Mouse (Mus musculus) gastrocnemius, adult 8-10 months (tissue): ENCODE measurements around the gene Otoa. TPM values are rescaled to one million over a fixed set of nuclear protein-coding genes. Genes with fewer than 3 reads are reported as not detected.

Experiments used
- DNase-seq, 2 experiments: peaks; one replicate each; pipeline ENCODE4 v3.0.0; 2022; ENCODE audit warnings: low spot score in 2 of 2
- total RNA-seq, 4 experiments: library from RNA; stranded (reverse); gene quantifications; 2 replicates each; pipeline ENCODE4 v1.2.4; 2022

Gene Otoa
- total RNA-seq: under 1 TPM in 2 of 4 experiments, not detected in 2; 0.05 to 0.21 TPM

DNA sequence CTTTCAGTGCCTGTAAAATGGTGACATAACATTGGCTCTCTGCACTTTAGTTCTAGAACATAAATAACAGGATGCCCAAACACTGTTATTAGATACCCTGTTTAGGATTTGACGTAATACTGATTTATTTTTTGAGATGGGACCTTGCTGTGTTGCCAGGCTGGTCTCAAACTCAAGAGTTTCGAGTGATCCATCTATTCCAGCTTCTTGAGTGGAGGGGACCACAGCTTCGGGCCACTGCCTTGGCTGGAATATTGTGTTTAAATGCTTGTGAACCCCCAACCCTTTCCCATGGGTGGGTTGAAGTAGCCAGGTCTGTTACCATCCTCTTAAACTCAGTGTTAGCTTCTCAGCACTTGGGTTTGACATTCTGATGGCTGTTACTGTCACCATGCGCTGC is at the start of gene Otoa:
Gene Otoa, plus strand, starts transcription at position 301 of the 400 bp plus-strand sequence.
- DNase-seq: no peak

DNA sequence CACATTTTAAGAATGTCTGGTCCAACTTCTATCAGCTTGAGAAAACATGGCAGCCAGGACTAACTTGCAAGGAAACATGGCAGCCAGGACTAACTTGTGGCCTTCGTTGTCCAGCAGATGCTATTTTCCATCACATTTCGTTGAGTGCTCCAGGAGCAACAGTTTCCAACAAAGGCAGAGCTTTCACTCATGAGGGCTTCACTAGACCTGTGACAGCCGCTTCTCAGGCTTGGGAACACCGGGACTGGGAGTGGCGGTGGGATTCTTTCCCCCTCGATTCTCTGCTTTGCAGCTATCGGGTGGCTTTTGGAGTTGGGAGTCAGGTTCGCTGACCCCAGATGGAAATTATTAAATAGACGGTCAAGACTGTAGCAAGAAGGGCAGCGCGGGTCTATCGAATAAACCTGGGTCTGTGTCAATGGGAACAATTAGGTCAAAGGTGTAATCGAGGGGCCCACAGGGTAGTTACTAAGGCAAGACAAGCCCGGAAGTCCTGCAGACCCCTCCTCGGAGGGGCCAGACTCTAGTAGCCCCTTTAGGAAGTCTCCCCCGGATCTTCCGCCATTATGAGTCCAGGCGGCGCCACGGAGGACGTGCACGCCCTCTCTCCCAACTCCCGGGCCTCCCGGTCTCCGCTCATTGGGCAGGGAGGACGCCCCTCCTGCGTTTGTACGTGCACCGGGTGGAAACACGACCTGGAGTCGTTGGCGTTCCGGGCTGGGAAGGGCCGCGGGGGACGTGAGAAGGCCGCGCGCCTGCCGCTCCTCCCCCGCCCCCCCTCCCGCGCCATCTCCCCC is 47.4 kb upstream of the Otoa start, which contains the start of gene Mettl9:
Gene Mettl9, plus strand, starts transcription at position 590 of the 797 bp plus-strand sequence.
- DNase-seq: peak; percentile 81 to 87

DNA sequence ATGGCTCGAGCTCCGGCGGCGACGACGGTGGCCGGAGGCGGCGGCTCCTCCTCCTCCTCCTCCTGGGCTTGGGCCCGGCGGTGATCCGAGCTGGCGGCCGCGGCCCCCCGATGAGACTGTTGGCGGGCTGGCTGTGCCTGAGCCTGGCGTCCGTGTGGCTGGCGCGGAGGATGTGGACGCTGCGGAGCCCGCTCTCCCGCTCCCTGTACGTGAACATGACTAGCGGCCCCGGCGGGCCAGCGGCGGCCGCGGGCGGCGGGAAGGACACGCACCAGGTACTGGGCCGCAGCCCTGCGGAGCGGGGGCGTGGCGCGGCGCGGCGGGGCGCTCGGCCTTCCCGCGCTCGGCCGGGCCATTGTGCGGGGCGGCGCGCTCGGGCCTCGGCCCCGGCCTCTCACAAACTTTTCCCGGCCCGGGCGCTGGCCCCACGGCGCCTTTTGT is 46.7 kb upstream of the Otoa start:
- DNase-seq: no peak

DNA sequence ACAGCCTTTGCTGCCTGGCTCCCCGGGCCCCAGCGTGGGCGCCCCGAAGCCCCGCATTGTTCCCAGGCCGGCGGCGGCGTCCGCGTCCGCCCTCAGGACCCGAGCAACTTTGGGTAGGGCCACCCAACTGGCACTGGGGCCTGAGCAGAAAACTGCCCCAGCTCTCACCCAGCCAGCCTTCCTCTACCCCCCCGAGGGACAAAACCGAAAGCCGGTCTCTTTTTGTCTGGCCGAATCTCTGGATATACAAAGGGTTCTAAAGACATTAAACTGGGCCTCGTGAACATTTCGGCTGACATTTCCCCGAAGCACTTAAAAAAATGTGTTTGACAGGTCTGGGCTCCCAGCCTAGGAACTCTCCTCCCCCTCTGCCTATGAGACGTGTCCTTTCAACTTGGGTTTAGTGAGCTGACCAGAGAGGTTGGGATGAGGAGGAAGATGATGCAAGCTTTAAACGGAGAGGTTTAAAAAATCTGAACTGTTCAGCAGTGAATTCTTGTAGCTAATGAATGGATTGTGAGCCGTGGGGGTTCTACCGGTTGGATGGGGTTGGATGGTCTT is 46.2 kb upstream of the Otoa start:
- DNase-seq: peak in 1 of 2 experiments; percentile 5

DNA sequence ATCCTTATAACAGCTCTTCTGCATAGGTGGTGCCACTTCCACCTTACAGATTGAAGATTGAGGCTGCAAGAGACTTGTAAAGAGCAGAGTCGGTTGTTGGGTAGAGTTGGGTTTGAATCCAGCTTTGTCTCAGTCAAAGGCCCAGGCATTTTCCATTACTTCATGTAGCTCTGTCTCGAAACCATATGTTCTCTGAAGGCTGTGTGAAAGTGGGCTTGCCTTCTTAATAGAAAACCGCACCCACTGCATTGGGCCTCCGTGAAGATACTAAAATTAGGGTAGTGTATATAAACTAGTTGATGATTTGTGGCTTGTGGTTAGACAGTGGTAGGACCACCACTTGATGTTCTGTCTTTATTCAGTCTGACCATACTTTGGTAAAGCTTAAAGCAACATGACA is 40.9 kb upstream of the Otoa start:
- no peak for DNase-seq

DNA sequence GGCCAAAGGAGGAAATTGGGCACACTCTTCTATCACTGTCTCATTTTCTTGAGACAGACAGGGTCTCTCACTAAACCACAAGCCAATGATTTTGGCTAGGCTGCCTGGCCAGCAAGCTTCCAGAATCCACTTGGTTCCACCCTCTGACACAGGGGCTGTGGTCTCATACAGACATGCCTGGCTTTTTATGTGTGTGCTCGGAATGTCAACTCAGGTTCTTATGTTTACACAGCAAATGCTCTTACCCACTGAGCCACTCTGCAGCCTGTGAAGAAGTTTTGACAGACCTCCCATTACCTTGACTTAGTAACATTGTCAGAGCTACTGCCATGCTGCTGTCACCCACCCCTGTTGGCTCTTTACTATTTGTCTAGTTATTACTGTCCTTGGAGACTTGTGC is 39.5 kb upstream of the Otoa start:
- no peak for DNase-seq

DNA sequence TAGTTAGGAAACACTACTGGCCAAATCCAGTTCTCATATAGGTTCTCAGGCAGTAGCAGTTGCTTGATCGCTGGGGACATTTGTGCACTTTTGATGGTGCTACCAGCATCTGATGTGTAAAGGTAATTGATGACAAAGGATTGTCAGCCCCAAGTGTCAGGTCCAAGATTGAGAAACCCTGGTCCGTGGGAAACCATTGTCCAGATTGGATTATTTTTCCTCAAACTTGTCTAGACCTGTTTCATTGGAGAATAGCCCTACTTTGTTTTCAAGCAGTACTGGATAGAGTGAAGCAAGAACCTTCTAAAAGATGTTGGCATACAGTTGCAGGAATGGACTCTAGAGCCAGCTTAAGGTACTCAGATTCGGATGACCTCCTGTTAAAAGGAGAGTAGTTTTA is 38.4 kb upstream of the Otoa start:
- DNase-seq: no peak

DNA sequence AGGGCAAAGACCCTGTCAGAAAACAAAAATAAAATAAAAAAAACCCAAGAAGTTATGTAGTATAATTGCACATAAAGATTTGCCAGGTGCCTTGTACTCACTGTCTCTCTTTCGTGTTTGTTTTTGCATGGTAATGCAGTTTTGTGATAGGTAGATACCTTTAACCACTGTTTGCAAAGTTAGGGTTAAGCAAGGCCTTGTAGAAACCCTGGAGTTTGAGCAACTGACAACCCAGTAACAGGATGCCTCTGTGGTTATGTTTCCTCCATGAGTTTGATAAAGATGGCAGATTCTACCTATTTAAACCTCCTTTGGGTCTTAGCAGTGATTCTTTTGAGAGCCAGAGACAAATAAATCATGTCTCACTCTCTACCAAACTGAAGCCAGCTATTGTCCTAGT is 37.9 kb upstream of the Otoa start:
- DNase-seq: no peak

GRCm38 (mm10) chr7:121044251-121044650 is 37.2 kb upstream of the Otoa start:
- DNase-seq: no peak

GRCm38 (mm10) chr7:121045671-121046453 is 35.6 kb upstream of the Otoa start:
- no peak for DNase-seq

DNA sequence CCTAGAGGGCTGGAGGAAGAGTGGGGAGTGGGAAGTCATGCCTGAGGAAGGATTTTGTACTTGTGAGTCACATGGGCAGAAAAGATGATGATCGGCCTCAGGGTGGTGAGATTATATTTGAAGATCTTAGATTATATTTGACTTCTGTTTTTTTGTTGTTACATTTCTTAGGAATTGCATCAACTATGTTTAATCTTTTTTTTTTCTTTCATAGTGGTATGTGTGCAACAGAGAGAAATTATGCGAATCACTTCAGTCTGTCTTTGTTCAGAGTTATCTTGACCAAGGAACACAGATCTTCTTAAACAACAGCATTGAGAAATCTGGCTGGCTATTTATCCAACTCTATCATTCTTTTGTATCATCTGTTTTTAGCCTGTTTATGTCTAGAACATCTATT is 33.8 kb upstream of the Otoa start:
- DNase-seq: no peak

DNA sequence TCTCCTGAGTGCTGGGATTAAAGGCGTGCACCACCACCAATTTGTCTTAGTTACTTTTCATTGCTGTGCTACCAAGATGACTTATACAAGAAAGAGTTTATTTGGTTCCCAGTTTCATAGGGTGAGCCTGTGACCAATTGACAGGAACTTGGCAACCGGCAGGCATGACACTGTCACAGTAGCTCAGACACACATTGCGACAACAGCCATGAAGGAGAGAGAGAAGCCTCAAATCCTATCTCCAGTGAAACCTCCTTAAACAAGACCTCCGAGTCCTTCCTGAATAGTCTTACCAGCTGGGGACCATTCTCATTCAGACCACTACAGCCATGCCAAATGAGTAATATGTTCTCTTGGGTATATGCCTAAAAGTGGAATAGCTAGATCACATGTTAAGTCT is 28.4 kb upstream of the Otoa start:
- DNase-seq: no peak

DNA sequence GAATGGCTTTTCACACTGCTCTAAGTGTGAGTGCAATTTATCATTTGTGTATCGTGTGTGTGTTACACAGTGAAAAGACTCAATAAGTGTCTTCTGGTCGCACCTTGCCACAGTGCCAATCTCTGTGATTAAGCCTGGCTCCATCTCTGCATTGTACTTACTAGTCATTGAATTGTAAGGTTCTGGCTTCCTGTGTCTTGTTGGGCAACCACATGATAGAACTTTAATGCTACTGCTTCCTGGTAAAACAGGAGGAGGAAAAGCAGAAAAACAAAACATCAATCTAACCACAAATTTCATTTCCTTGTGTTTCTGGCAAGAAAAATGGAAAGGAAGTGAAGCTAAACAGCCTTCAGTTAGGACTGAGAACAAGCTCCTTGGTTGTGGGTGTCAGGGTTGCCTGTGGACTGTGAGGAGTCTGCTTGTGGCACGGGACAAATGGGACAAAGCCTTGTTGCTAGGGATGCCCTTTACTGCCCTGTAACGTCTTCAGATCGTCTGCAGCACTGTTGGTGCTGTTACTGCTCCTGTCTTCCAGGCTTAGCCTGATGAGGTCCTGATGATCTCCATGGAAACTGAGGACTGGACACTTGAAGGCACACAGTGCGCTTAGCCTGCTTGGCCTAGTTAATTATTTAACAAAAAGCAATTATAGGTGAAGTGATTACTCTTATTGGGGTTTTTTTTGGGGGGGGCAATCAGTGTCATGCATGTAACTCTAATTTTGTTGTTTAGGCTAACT is 21.8 kb upstream of the Otoa start:
- DNase-seq: no peak

- no peak for DNase-seq
Observed at GRCm38 (mm10) chr7:121064309-121064708, 17.1 kb upstream of the Otoa start.

GRCm38 (mm10) chr7:121071276-121071675 is 10.2 kb upstream of the Otoa start:
- no peak for DNase-seq

DNA sequence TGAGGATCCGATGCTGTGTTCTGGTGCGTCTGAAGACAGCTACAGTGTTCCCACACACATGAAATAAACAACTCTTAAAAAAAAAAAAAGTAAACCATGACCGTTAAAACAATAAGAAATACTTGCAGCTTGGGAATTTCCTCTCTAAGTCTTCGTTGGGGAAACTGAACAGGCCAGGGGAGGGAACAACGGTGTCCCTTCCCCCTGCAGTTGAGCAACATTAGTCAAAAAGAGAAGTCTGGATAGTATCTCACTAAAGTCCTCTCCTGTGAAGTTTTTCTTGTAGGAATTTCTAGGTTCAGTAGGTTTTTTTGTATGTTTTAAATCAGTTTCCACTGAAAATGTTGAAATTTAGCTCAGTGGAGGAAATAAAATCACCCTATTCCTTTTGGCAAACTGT is 8.9 kb upstream of the Otoa start:
- DNase-seq: no peak

DNA sequence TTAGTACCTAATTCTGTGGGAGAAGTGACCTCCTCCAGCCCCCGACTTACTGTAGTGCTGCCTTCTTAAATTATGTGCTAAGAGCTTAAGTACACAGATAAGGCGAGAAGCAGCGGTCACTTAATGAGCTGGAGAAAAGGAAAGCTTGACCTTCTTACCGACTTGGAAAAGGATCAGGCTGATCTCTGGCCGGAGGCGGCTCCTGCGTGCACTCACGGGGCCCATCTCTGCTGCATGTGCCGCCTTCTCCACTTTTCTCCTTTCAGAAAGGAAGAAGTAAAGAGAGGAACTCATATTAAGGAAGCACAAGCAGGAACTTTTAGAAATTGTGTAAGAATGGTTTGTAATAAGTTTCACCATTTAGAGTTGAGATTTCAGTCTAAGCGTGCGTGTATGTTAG is 7.2 kb upstream of the Otoa start, which contains the start of gene Igsf6:
Gene Igsf6, minus strand, starts transcription at position 292 of the 400 bp plus-strand sequence.
- DNase-seq: no peak

- no peak for DNase-seq
Observed at GRCm38 (mm10) chr7:121074801-121075400, 6.5 kb upstream of the Otoa start.

GRCm38 (mm10) chr7:121075416-121075815 is 6.0 kb upstream of the Otoa start:
- no peak for DNase-seq

- no peak for DNase-seq
Observed at GRCm38 (mm10) chr7:121077311-121077710, 4.1 kb upstream of the Otoa start.

GRCm38 (mm10) chr7:121077829-121078228 is 3.6 kb upstream of the Otoa start:
- DNase-seq: peak; percentile 23 to 35
